Mouse (Mus musculus): ENCODE results near the gene 4930442H23Rik. TPM values are rescaled to one million over a fixed set of nuclear protein-coding genes. Genes with fewer than 3 reads are reported as not detected.

4930442H23Rik gene
- total and polyA plus RNA-seq, 2 experiments from 2014 or later: not detected

- H3K4me1 ChIP-seq (ENCODE audit: insufficient read depth, low read length): no peaks in the 10 kb centered on the region
- ATAC-seq (ENCODE audit: low FRiP score) (no peak), DNase-seq (ENCODE audit: low spot score) (no peak)
- H3K36me3 ChIP-seq (ENCODE audit: insufficient read depth, low read length): peaks cover 80% of the 10 kb centered on the region
- H3K9ac ChIP-seq (replicated peaks; ENCODE audit: low read length, poor library complexity, severe bottlenecking): 0 out of 2 replicates have a peak overlapping the region, but pooled peaks have one; percentile 24
- no peak overlapping the region for H3K4me3 ChIP-seq (ENCODE audit: low read depth, low read length)
- no peak overlapping the region for H3K4me2 ChIP-seq (ENCODE audit: low read depth, low read length, poor library complexity, severe bottlenecking)
- H3K27me3 ChIP-seq (ENCODE audit: insufficient read depth, low read length): no peaks in the 10 kb centered on the region
- WGBS: 80% methylated on average over 12 of the region's 12 CpGs
- no peak for TF ChIP-seq CTCF (IDR thresholded peaks at IDR 0.05)
- H3K27ac ChIP-seq (ENCODE audit: low read depth, low read length): no peak overlapping the region
- H3K9me3 ChIP-seq (ENCODE audit: low read length): no peaks in the 10 kb centered on the region
Observed at GRCm38 (mm10) chr10:81152609-81153008, 31.0 kb downstream of the 4930442H23Rik start.

DNA sequence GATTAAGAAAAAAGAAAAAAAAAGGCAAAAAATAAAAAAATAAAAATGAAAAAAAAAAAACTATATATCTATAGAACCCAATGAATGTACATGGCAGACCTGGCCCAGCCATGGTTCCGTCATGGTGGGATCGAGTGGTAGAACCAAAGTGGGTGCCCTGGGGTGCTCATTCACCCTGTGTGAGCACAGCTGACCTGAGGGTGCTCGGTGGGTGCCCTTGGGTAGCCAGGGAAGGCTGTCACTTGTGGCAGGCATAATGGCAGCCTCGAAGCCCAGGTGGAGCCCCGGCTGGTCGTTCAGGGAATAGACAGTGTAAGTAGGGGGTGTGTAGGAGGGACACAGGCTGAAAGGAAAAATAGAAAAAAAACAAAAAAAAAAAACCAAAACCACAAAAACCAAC lies 32.4 kb downstream of the 4930442H23Rik start:
- no peaks in the 10 kb centered on the region for H3K9me3 ChIP-seq (ENCODE audit: low read length)
- H3K9ac ChIP-seq (replicated peaks; ENCODE audit: low read length, poor library complexity, severe bottlenecking): no peak overlapping the region
- no peak for TF ChIP-seq CTCF (IDR thresholded peaks at IDR 0.05)
- no peaks in the 10 kb centered on the region for H3K27me3 ChIP-seq (ENCODE audit: insufficient read depth, low read length)
- peaks cover 80% of the 10 kb centered on the region for H3K36me3 ChIP-seq (ENCODE audit: insufficient read depth, low read length)
- no peak for ATAC-seq (ENCODE audit: low FRiP score)
- H3K4me3 ChIP-seq (ENCODE audit: low read depth, low read length): no peak overlapping the region
- DNase-seq (ENCODE audit: low spot score): no peak
- WGBS: 74% methylated on average over 6 of the region's 6 CpGs
- H3K4me1 ChIP-seq (ENCODE audit: insufficient read depth, low read length): no peaks in the 10 kb centered on the region
- no peak overlapping the region for H3K27ac ChIP-seq (ENCODE audit: low read depth, low read length)
- no peak overlapping the region for H3K4me2 ChIP-seq (ENCODE audit: low read depth, low read length, poor library complexity, severe bottlenecking)

- ATAC-seq (ENCODE audit: low FRiP score) (no peak), DNase-seq (ENCODE audit: low spot score) (no peak)
- H3K36me3 ChIP-seq (ENCODE audit: insufficient read depth, low read length): peaks cover 61% of the 10 kb centered on the region
- no peak for TF ChIP-seq CTCF (IDR thresholded peaks at IDR 0.05)
- H3K9me3 ChIP-seq (ENCODE audit: low read length): no peaks in the 10 kb centered on the region
- no peak overlapping the region for H3K27ac ChIP-seq (ENCODE audit: low read depth, low read length)
- H3K9ac ChIP-seq (replicated peaks; ENCODE audit: low read length, poor library complexity, severe bottlenecking): no peak overlapping the region
- H3K4me2 ChIP-seq (ENCODE audit: low read depth, low read length, poor library complexity, severe bottlenecking): no peak overlapping the region
- WGBS: 87% methylated on average over 4 of the region's 4 CpGs
- no peak overlapping the region for H3K4me3 ChIP-seq (ENCODE audit: low read depth, low read length)
- H3K4me1 ChIP-seq (ENCODE audit: insufficient read depth, low read length): no peaks in the 10 kb centered on the region
- no peaks in the 10 kb centered on the region for H3K27me3 ChIP-seq (ENCODE audit: insufficient read depth, low read length)
Observed at GRCm38 (mm10) chr10:81146296-81146695, 37.4 kb downstream of the 4930442H23Rik start.

GRCm38 (mm10) chr10:81145778-81146177 lies 37.9 kb downstream of the 4930442H23Rik start:
- ATAC-seq (ENCODE audit: low FRiP score): no peak
- 84% methylated on average over 7 of the region's 7 CpGs for WGBS

GRCm38 (mm10) chr10:81145307-81145706 lies 38.3 kb downstream of the 4930442H23Rik start:
- WGBS: 93% methylated on average over 6 of the region's 6 CpGs
- no peaks in the 10 kb centered on the region for H3K9me3 ChIP-seq (ENCODE audit: low read length)
- no peak overlapping the region for H3K4me3 ChIP-seq (ENCODE audit: low read depth, low read length)
- H3K4me2 ChIP-seq (ENCODE audit: low read depth, low read length, poor library complexity, severe bottlenecking): no peak overlapping the region
- no peak for TF ChIP-seq CTCF (IDR thresholded peaks at IDR 0.05)
- DNase-seq (ENCODE audit: low spot score) (no peak), ATAC-seq (ENCODE audit: low FRiP score) (no peak)
- H3K27me3 ChIP-seq (ENCODE audit: insufficient read depth, low read length): no peaks in the 10 kb centered on the region
- peaks cover 61% of the 10 kb centered on the region for H3K36me3 ChIP-seq (ENCODE audit: insufficient read depth, low read length)
- H3K9ac ChIP-seq (replicated peaks; ENCODE audit: low read length, poor library complexity, severe bottlenecking): no peak overlapping the region
- H3K4me1 ChIP-seq (ENCODE audit: insufficient read depth, low read length): peaks cover 4% of the 10 kb centered on the region; the same call in 1 of the 2 replicates
- no peak overlapping the region for H3K27ac ChIP-seq (ENCODE audit: low read depth, low read length)

More at GRCm38 (mm10) chr10:81145778-81146177, 37.9 kb downstream of the 4930442H23Rik start:
- no peak overlapping the region for H3K4me3 ChIP-seq (ENCODE audit: low read depth, low read length)
- no peaks in the 10 kb centered on the region for H3K27me3 ChIP-seq (ENCODE audit: insufficient read depth, low read length)
- H3K27ac ChIP-seq (ENCODE audit: low read depth, low read length): no peak overlapping the region
- no peak overlapping the region for H3K4me2 ChIP-seq (ENCODE audit: low read depth, low read length, poor library complexity, severe bottlenecking)
- H3K9me3 ChIP-seq (ENCODE audit: low read length): no peaks in the 10 kb centered on the region
- no peak for DNase-seq (ENCODE audit: low spot score)
- peaks cover 61% of the 10 kb centered on the region for H3K36me3 ChIP-seq (ENCODE audit: insufficient read depth, low read length)
- no peak overlapping the region for H3K9ac ChIP-seq (replicated peaks; ENCODE audit: low read length, poor library complexity, severe bottlenecking)
- H3K4me1 ChIP-seq (ENCODE audit: insufficient read depth, low read length): peaks cover 3% of the 10 kb centered on the region; the same call in 1 of the 2 replicates
- no peak for TF ChIP-seq CTCF (IDR thresholded peaks at IDR 0.05)

DNA sequence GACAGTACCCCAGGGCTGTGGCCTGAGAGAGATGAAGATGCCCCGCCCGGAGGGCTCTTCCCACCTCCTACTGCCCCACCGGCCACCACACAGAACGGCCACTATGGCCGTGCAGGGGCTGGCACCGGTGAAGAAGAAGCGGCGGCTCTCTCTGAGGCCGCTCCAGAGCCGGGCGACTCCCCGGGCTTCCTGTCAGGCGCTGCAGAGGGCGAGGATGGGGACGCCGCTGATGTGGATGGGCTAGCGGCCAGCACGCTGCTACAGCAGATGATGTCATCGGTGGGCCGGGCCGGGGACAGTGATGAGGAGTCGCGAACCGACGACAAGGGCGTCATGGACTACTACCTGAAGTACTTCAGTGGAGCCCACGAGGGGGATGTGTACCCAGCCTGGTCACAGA lies 39.0 kb downstream of the 4930442H23Rik start:
- H3K9me3 ChIP-seq (ENCODE audit: low read length): no peaks in the 10 kb centered on the region
- no peak for TF ChIP-seq CTCF (IDR thresholded peaks at IDR 0.05)
- DNase-seq (ENCODE audit: low spot score) (no peak), ATAC-seq (ENCODE audit: low FRiP score) (no peak)
- no peak overlapping the region for H3K4me2 ChIP-seq (ENCODE audit: low read depth, low read length, poor library complexity, severe bottlenecking)
- H3K27me3 ChIP-seq (ENCODE audit: insufficient read depth, low read length): no peaks in the 10 kb centered on the region
- H3K4me3 ChIP-seq (ENCODE audit: low read depth, low read length): no peak overlapping the region
- H3K36me3 ChIP-seq (ENCODE audit: insufficient read depth, low read length): peaks cover 56% of the 10 kb centered on the region
- peaks cover 4% of the 10 kb centered on the region; the same call in 1 of the 2 replicates for H3K4me1 ChIP-seq (ENCODE audit: insufficient read depth, low read length)
- H3K27ac ChIP-seq (ENCODE audit: low read depth, low read length): no peak overlapping the region
- WGBS: 92% methylated on average over 20 of the region's 27 CpGs
- H3K9ac ChIP-seq (replicated peaks; ENCODE audit: low read length, poor library complexity, severe bottlenecking): no peak overlapping the region

Measured in midbrain, postnatal 0 days (tissue).